Mouse (Mus musculus) testis, adult 2 months (tissue): ENCODE results near the gene Syngr2. TPM values are rescaled to one million over a fixed set of nuclear protein-coding genes. Genes with fewer than 3 reads are reported as not detected.

Source experiments
- H3K27ac ChIP-seq: fragments of 200-500 bp; 2 replicates; pipeline ENCODE4 v1.5.1; 2012; ENCODE audit warnings: low read depth, low read length; ENCODE audit not compliant: control insufficient read depth, insufficient read depth
- H3K27me3 ChIP-seq: fragments of 200-500 bp; 2 replicates; pipeline ENCODE4 v1.6.1; 2012; ENCODE audit warnings: mild to moderate bottlenecking, low read length, moderate library complexity; ENCODE audit not compliant: control insufficient read depth, insufficient read depth
- H3K36me3 ChIP-seq: fragments of 200-500 bp; 2 replicates; pipeline ENCODE4 v1.6.1; 2012; ENCODE audit warnings: mild to moderate bottlenecking, low read length; ENCODE audit not compliant: control insufficient read depth, insufficient read depth
- H3K4me1 ChIP-seq: fragments of 200-500 bp; 2 replicates; pipeline ENCODE4 v1.6.1; 2012; ENCODE audit warnings: low read length; ENCODE audit not compliant: control insufficient read depth, insufficient read depth
- H3K4me3 ChIP-seq: fragments of 200-500 bp; 2 replicates; pipeline ENCODE4 v1.5.1; 2012; ENCODE audit warnings: low read depth, mild to moderate bottlenecking, low read length, moderate library complexity, mixed read lengths; ENCODE audit not compliant: control insufficient read depth
- CTCF ChIP-seq: fragments of 200-500 bp; IDR thresholded peaks from 2 replicates; pipeline ENCODE4 v1.5.1; 2012; ENCODE audit warnings: low read depth, mild to moderate bottlenecking, inconsistent platforms, low read length, moderate library complexity; ENCODE audit not compliant: control insufficient read depth, insufficient read depth, insufficient replicate concordance
- POLR2A ChIP-seq: fragments of 200-500 bp; IDR thresholded peaks from 2 replicates; pipeline ENCODE4 v1.6.1; 2012; ENCODE audit warnings: low read depth, mild to moderate bottlenecking, inconsistent platforms, low read length, moderate library complexity; ENCODE audit not compliant: control insufficient read depth
- polyA plus RNA-seq: library from polyadenylated mRNA; depleted of rRNA; stranded (reverse); fragments of >200 nt; gene quantifications from 2 replicates; pipeline ENCODE4 v1.2.3, GENCODE M21; 2012

Syngr2 gene
- polyA plus RNA-seq, 1 experiment: 32.5 TPM

DNA sequence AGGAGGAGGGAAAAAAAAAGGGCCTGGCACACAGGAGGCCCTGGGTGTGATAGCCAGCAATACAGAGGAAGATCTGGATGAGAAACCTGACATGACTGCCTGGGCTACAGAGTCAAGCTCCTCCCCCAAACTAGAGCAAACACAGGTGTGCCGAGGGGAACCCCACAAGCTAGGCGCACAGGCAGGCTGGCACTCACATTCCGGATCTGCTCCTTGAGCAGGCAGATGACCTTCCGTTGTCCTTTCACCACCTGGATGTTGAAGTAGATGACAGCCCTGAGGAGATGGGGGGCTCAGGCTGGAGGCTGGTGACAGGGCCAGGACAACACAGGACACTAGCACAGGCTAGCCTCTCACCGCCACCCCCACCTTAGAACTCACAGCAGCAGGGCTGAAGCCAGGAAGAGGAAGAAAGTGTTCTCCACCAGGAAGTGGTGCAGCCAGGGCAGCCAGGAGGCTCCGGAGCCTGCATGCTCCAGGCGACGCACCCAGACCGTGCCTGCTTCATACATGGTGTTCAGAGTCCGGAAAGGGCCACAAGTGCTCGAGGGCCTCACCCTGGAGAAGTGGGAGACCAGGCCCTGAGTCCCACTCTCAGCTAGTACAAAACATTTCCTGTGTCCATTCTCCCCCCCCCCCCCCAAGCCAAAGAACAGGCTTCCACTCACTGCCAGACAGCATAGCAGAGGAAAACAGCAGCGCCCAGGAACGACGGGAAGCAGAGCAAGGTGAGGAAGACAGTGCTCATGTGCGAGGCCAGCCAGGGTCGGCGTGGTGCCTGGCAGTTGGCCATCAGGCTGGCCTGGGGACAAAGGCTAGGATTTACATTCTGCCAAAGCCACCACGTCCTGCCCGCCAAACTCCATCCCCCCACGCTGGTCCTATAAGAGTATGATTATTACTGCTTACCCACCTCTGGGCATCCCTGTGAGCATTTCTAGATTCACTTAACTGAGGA lies 40.5 kb upstream of the Syngr2 start:
- Histone ChIP-seq H3K27me3 (no peaks in the 10 kb centered on the region), H3K4me1 (peaks cover 7% of the 10 kb centered on the region), H3K4me3 (no peak overlapping the region), H3K27ac (no peak overlapping the region), H3K36me3 (no peaks in the 10 kb centered on the region)
- TF ChIP-seq POLR2A (no peak), CTCF (no peak)

DNA sequence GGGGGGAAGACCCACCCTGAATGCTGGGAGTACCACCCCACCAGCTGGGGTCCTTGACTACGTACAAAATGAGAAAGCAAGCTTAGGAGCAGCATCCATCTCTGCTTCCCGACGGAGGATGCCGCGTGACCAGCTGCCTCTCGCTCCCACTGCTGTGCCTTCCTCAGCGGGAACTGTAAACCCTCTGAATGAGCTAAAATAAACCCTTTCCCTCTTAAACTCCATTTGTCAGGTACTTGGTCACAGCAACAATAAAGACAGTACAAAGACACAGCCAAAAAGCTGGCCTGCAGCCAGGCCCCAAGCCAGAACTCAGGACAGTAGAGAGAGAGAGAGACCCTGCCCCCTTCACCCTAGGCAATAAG lies 39.8 kb upstream of the Syngr2 start:
- Histone ChIP-seq H3K4me3 (no peak overlapping the region), H3K4me1 (peaks cover 7% of the 10 kb centered on the region), H3K27me3 (no peaks in the 10 kb centered on the region), H3K27ac (no peak overlapping the region), H3K36me3 (no peaks in the 10 kb centered on the region)
- no peak for TF ChIP-seq POLR2A
- no peak for TF ChIP-seq CTCF

DNA sequence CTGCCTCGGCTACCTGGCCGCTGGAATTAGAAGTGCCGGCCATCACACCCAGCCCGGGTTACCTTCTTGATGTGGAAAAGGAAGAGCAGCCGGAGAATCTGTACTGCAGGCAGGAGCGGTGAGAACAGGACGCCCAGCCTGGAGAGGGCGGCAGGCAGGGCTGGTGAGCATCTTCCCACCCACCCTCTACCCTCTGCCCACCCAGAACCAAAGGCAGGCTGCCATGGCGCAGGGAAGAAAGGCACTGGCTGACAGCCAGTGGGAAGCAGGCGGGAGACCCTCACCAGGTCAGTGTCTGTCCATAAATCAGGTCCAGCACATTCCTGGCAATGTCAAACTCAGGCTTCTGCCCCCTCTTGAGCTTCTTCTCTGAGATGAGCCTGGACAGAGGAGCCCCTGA lies 39.1 kb upstream of the Syngr2 start:
- Histone ChIP-seq H3K36me3 (no peaks in the 10 kb centered on the region), H3K27me3 (no peaks in the 10 kb centered on the region), H3K4me3 (no peak overlapping the region), H3K4me1 (peaks cover 7% of the 10 kb centered on the region), H3K27ac (no peak overlapping the region)
- TF ChIP-seq POLR2A (no peak), CTCF (no peak)

DNA sequence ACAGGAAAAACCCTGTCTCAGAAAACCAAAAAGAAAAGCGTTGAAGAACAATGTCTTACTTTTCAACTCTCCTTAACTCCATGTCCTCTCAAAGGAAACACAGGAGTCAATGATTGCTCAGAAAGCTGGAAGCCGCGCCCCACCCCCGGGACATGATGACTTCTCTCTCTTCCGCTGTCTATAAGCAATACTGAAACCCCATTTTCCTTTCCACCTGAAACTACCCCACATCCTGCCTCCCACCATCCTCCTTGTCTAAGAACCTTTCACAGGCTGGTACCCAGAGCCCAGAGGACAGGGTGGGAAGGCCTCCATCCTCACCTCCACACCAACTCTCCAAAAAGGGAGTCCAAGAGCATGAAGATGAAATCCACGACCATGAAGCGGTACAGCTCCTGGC lies 37.1 kb upstream of the Syngr2 start:
- Histone ChIP-seq H3K36me3 (no peaks in the 10 kb centered on the region), H3K27me3 (no peaks in the 10 kb centered on the region), H3K4me1 (peaks cover 7% of the 10 kb centered on the region), H3K27ac (no peak overlapping the region), H3K4me3 (no peak overlapping the region)
- no peak for TF ChIP-seq POLR2A
- TF ChIP-seq CTCF: no peak

DNA sequence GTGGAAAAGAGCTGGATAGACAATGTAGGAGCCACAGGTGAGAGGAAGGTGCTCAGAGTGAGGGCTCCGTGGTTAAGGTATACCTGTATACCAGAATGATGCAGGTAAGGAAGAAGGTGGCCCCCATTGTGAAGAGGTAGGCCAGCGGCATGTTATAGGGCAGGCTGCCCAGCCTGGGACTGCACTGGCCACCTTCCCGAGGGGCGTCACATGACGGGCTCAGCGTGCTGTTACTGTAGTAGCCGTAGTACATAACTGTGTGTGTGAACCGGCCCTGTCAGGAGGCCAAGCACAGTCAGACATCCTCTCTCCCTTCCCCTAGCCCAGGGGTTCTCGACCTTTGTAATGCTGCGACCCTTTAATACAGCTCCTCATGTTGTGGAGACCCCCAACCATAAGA lies 34.5 kb upstream of the Syngr2 start:
- peaks cover 22% of the 10 kb centered on the region for H3K4me1 ChIP-seq
- no peak for TF ChIP-seq CTCF

DNA sequence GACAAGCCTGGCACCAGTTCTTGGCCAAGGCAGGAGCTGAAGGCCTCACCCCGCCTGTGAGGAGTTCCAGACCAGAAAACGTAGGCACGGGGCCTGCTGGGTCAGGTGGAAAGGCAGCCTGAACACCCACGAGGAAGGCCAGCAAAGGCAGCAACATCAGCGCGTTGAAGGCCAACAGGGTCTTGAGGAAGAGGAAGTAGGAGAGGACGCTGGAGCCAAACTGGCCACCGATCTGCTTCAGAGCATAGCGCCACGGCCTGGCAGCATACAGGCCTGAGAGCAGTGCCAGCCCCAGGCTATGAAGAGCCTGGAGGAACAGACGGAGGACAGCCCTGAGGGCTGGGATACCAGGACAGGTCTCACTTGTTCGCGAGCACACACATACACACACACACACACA lies 33.9 kb upstream of the Syngr2 start:
- H3K4me1 ChIP-seq: peaks cover 27% of the 10 kb centered on the region
- no peaks in the 10 kb centered on the region for H3K36me3 ChIP-seq
- no peak overlapping the region for H3K4me3 ChIP-seq
- H3K27me3 ChIP-seq: no peaks in the 10 kb centered on the region
- no peak overlapping the region for H3K27ac ChIP-seq
- no peak for TF ChIP-seq POLR2A
- TF ChIP-seq CTCF: no peak

More for the DNA sequence above, 34.5 kb upstream of the Syngr2 start:
- Histone ChIP-seq H3K36me3 (no peaks in the 10 kb centered on the region), H3K27me3 (no peaks in the 10 kb centered on the region), H3K27ac (no peak overlapping the region), H3K4me3 (no peak overlapping the region)

DNA sequence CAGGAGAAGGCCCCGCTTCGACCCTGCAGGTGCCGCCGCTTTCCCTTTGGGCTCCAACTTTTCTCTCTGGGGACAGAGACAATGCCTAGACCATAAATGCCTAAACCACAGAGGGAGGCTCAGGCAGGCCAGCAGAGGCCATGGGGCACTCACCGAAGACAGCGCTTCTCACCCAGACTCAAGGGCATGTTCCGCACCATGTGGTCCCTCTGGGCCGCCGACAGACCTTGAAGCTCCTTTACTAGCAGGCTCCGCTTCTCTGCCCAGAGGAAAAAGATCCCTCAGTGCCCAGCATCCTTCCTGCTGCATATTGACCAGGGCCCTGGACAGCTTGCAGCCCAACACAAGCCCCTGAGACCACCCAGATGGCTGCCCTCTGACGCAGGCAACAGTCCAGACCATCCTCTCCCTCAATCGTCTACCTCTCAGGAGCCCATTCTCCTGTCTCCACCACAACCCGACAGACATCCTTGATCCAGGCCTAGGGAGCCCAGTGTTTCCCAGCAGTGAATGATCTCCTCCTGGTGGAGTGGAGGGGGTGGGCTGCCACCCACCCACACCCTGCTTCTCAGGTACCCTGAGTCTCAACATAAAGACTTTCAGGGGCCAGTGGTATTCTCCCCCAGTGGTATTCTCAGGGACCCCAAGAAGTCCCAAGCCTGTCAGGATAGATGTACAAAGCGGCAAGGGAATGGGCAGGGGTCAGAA lies 33.2 kb upstream of the Syngr2 start:
- TF ChIP-seq CTCF (no peak), POLR2A (no peak)
- H3K27ac ChIP-seq: no peak overlapping the region
- no peak overlapping the region for H3K4me3 ChIP-seq
- H3K27me3 ChIP-seq: no peaks in the 10 kb centered on the region
- no peaks in the 10 kb centered on the region for H3K36me3 ChIP-seq
- H3K4me1 ChIP-seq: peaks cover 33% of the 10 kb centered on the region
